Mouse (Mus musculus) kidney, postnatal 36 days (tissue): ENCODE data around the gene Acnat1.
"Not testable (repeated sequence)": the region's sequence is repeated elsewhere in the genome, so short reads cannot be mapped to it uniquely, and the experiment has no call there.

Source experiments
- DNase-seq, 2 experiments: peaks; one replicate each; pipeline ENCODE4 v3.0.0; 2021 to 2022; ENCODE audit warnings: mixed read lengths in 2 of 2

The Acnat1 gene

DNA sequence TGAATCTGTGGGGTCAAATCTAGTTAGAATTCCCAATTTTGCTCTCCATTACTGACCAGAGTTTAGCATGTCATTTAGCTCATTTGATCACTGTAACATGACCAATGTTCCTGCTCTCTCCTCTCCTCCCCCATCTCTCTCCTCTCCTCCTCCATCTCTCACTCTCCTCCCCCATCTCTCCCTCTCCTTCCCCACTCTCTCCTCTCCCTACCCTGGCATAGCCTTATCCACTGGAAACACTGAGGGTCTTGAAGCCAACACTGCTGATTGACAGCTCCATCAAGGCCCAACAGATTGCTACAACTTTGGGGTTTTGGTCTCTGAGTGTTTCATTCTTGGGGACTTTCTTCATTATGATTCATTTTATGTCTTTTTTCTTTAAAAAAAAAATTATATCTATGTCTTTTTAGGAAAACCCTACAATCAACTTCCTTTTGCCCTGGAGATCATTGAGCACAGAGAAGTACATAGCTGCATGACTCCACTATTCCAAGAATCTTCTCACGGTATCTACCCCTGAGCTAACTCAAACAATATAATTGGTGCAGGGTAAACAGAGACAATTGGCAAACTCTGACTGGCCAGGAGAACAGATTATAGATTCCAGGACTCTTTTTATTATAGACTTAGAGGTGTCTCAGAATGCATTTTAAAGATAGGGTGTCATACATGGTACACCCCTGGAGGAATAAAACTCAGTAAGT lies 21.7 kb downstream of the Acnat1 start:
- DNase-seq = no peak

DNA sequence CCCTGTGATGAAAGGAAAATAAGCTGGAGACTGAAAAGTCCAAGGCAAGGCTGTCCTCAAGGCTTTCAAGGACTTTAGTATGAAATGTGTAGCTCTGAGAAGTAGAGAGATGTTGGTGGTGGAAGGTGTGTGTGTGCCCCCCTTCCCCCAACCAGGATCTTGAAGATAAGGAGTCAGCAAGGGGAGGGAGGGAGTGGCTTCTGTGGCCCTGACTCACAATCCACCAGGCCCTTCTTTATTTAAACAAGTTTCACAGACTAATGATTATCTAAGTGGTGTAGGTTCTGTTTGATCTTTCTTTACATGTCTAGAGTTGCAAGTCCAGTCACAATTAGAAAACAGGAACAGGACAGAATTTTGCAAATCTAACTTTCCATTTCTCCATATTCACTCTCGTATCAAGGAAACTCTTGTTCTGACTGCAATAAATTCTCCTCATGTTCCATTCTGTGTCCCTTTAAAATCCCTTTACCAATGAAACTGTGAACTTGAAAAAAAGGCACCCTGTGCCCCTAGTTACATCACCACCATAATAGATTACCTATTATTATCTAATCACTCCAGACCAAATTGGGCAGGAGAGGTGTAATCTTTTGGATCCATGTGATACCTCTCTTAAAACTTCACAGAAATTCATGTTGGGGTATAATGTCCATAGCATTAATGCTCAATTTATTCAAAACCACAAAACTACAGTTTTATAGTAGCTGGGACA lies 22.4 kb downstream of the Acnat1 start:
- DNase-seq = not testable (repeated sequence)

DNA sequence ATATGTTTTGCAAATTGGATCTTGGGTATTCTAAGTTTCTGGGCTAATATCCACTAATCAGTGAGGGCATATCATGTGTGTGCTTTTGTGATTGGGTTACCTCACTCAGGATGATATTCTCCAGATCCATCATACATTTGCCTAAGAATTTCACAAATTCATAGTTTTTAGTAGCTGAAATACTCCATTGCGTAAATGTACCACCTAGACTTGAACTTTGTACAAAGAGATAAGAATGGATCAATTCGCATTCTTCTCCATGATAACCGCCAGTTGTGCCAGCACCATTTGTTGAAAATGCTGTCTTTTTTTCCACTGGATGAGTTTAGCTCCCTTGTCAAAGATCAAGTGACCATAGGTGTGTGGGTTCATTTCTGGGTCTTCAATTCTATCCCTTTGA lies 36.7 kb downstream of the Acnat1 start:
- not testable (repeated sequence) for DNase-seq

DNA sequence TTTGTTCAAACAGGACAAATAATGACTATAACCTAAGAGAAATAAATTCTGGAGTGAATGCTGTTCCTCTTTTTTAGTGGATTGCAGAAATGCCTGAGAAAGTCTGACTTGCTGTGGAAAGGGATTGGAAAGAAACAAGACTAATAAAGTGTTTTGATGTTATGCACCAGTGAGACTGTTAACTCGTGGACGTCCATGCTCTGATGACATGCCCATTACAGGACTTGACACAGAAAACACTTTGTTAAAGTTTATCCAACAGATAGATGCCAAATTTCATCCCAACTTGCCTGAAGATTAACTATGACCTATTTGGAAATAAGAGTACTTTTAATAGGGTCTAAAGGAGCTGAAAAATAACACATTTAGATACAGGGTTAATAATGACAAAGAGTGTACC lies 63.6 kb downstream of the Acnat1 start:
- peak; percentile 39 to 74 for DNase-seq

DNA sequence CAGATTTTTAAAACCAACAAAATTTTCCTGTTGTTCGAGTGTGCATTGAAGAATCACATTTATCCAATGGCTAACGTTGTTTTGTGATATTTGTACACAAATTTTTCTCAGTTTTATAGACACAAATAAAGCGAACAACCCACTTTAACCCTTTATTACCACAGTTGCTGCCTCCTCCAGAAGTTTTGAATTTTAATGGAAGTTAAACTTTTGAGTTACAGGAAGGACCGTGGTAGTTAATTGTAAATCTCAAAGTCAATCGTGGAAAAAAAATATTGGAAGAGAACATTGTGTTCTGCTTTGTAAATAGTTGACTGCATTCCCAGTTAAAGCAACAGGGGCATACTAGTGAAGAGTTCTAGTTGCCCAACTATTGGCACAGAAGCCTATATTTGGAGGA lies 65.8 kb downstream of the Acnat1 start, which contains the start of gene Acnat2:
Gene Acnat2 (minus strand): TSS at position 195 of the 400 bp plus-strand sequence.
- peak in 1 of 2 experiments; percentile 35 for DNase-seq
